Mouse (Mus musculus) mouse trophoblast stem cell (cell line): ENCODE results near the gene Kcnab2.

Experiments used
- in situ Hi-C, 2 experiments: fragments of 300-500 bp; cut with MseI, MboI; formaldehyde crosslinking; loops; 2 replicates in 1 of 2; 3 replicates in 1 of 2; pipeline ENCODE4 v1.15.1; 2025

Gene Kcnab2

DNA sequence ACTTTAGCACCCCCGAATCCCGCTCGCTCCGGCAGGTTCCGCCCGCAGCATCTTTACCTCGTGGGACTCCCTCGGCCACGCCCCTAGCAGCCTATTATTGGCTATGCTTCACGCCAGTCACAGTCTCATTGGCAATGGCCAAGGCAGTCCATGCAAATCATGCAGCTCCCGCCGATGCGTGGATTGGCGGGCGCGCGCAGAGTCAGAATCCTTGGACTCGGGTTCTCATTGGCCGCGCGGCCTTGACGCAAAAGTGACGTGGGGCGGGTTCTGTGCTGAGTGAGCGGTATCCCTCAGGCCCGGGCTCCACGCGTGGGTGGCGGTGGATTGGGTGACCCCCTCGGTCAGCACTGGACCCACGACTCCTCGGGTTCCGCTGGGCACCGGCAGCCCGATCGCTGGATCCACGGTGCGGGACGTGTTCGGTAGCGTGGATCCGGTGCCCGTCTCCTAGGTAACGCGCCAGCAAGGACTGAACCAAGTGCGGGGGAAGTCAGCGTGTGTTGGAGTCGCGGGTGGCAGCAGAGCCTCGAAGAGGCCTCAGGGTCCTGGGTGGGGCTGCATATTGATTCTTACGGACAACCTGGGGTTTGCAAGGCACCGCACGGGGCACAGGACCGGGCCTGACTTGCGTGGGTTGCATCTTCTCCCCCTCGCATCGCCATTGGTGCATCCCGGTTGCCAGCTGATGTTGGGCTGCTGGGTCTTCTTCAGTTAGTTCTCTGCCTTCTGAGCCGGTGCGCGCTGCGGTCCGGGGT is at the start of gene Kcnab2:
TSS of gene Kcnab2 (minus strand) at position 406 of the 758 bp plus-strand sequence.
- in situ Hi-C loops = no loop called here

DNA sequence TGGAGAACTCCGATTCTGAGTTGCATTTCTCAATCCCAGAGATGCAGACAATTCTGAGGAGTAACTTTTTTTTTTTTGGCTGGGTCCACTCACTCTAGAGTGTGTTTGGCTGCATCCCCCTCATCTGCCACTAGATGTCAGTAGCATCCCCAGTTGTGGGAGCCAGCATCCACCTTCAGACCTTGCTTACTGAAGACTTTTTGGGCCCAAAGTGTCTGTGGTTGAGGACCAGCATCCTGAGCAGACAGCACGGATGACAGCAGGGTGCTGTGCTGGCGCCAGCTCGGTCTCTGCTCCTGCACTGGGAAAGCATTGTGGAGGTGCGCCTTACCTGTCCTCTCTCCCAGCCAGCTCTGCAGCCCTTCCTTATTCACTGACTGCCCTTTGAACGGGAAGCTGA is 42.4 kb upstream of the Kcnab2 start:
- in situ Hi-C loops = no loop called here

DNA sequence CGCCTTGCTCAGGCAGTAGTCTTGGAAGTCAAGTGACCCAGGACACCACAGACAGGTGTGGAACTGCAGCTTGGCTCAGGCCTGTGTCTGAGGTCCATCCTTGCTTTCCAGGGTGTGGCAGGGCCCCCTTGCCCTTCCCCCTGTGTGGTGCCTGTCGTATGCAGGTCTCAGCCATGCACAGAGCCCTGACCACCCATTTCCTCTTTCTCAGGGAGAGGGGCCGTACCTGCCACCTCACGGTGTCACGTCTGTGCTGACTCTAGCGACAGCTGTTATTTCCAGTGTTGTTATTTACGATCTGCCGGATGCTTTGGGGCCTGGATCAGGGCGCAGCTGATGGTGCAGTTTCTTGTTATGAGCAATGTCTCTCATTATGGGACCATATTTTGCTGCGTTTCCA is 41.4 kb upstream of the Kcnab2 start:
- in situ Hi-C loops = no loop called here

DNA sequence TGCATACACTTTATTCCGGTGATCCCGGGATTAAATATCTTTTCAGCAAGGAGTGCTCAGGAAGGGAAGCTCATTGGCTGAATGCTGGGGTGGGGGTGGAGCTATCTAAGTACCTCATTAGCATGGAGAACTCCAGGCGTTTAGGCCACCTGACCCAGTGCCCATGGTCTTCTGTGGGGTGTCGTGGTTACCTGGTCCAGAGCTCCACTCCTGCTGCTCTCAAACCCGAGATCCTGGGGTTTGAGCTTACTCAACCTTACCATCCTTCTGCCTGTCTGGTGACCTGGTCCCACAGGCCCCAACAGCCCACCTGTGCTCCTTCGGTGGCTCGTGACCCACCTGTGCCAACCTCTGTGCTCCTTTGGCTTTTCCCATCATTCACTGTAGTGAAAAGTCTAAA is 37.2 kb upstream of the Kcnab2 start:
- in situ Hi-C loops = no loop called here

DNA sequence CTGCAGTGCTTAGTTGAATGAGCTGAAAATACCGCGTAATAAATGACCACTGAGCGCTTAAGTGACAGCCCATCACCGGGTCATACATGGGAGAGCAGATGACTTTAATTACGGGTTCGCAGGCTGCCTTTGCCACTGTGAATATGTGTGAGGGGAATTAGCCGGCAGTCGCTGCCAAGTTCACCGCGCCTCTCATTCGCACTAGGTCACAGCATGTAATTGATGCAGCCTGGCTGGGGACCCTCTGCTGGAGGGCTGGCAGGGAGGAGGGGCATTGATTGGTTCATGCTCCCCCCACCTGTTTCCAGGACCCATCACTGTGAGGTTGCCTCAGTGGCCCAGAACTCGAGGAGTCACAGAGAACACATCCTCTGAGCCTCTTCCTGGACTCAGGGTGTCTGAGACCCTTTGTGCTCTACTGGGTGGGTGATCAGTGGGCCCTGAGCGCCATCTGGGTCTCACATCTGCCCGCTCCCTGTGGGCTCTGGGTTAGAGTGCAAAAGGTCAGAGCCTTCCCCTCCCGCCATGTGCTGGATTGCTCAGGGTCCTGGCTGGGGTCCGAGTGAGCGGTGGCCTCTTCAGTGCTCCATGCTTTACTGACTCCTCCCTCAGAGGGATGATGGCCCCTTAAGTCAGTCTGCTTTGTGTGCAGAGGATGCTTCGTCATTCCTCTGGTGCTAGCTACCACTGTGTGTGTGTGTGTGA is 34.7 kb upstream of the Kcnab2 start:
- in situ Hi-C loops = no loop called here

DNA sequence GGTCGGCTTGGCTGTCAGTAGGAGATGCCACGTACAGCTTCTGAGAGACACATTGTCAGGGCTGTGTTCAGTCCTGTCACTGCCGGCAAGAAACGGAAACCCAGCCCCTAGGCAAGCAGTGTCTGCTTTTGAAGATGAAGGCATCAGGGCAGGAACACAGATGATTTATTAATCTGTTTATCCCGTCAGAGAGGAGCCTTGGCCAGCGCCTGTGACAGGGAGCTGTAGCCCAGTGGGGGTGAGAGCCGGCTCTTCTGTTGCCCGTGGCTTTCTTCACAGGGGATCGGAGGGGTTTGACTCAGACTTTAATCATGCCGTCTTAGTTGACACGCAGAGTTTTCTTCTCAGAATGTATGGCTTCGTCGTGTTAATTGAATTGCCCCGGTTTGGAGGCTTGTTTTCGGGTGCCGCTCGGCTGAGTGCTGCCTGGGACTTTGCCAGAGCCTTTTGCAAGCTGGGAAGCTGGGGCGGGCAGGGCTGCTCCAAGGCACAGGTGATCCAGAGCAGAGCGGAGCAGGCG is 16.7 kb upstream of the Kcnab2 start:
- in situ Hi-C loops = no loop called here

DNA sequence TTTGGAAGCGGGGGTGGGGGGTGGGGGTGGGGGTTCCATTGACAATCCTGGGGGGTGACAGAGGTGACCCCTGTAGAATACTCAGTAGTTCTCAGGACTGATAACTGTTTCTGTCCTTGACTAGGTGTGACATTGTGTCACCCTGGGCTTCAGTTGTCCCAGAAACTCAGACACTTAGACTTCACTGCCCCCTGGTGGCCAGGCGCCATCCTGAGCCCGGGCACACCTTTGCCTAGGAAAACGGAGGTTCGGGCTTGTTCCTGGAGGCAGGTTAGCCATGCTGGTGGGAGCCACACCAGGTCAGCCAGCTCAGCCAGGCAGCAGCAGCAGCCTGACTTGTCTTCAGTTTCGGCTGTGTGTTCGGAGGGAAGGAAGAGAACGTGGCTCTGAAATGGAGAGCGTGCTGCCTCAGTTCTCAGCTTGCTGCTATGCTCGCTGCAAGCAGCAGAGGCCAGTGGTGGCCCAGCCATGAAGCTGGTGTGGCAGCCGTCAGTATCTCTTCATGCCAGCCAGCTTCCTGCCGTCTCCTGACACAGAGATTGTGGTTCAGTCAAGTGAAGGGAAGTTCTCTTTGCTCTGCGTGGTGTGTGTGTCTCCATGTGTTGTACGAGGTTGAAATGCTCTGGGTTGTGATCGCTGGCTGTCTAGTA is 13.7 kb upstream of the Kcnab2 start:
- in situ Hi-C loops = no loop called here

DNA sequence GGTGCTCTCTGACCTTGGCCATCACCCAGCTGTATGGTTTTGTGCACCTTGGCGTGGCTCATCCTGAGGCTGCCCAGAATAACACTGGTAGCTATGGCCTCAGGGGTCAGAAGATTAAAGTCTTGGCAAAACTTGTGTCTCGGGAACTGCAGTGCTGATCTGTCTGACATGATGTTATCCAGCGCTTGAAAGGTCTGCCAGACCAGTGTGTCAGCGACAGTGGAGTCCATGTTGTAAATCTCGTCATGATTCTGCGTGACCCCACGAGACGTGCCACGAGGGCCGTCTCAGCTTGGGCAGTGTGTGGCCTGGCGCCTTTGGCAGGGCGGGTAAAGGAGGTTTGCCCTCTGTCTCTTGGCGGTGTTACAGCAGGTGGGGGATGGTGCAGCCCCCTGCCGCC is 12.6 kb upstream of the Kcnab2 start:
- in situ Hi-C loops = no loop called here

DNA sequence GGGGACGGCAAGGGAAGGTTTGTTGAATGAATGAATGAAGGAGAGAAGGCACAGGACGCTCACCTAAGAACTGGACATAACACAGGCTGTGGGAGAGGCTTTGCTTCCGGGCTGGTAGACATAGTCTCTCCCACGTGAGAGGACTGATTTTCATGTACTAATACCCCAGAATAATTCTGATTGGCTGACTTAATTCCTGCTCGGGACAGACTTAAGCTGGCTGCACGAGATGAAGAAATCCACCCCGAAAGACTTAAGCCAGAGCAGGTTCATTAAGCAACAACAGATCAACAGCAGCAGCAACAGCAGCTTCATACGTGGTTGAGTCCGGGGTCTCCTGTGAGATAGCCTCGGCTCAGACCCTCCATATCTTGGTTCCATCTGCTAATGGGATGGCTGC is 10.4 kb upstream of the Kcnab2 start:
- in situ Hi-C loops = no loop called here

DNA sequence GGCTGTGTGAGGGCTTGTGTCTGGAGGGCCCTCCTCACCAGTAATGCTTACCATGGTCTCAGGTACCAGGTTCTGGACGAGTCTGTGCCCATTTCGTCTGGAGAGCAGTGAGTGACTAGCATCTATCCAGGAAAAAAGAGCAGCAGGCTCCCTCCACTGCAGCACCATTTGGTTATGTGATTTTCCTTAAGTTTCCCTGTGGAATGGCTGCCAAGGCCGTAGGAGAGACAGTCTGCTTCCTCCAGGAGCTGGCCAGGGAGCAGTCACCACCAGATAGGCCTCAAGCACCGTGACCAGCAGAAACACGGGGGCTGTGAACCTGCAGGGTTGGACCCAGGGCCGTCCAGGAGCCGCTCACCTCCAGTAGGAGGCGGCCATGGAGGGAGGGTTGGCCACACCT is 2.8 kb upstream of the Kcnab2 start:
- in situ Hi-C loops = no loop called here

DNA sequence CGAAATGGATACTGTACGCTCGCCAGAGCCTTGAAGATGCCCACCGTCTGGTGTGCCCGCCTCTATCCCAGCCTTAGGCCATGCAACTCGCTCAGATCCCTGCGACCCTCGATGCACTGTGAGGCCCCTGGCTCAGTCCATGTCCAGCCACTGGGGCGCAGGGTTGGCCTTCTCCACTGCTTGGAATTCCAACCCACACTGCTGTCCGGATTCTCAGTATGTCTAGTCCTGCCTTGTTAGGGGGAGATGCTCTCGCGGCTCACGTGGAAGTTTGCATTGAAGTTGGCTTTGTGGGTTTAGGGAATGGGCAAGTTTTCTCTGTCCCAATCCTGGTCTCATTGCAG is 525 bp upstream of the Kcnab2 start:
- in situ Hi-C loops = no loop called here

DNA sequence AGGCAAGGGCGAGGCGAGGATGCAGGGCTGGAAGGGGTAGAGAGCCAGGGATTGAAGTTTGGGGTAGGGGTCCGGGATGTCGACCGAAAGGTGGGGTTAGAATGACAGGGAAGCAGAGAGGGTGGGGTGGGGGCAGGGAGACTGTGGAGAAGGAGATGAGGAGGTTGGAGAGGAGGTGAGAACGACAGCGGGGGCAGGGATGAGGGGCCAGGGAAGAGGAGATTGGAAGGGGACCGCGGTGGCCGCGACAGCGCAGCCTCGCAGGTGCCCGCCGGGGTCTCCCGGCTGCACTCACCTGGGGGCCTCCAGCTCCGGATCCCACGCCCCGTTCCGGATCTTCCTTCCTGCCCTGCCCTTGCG is 585 bp downstream of the Kcnab2 start:
- in situ Hi-C loops = no loop called here

DNA sequence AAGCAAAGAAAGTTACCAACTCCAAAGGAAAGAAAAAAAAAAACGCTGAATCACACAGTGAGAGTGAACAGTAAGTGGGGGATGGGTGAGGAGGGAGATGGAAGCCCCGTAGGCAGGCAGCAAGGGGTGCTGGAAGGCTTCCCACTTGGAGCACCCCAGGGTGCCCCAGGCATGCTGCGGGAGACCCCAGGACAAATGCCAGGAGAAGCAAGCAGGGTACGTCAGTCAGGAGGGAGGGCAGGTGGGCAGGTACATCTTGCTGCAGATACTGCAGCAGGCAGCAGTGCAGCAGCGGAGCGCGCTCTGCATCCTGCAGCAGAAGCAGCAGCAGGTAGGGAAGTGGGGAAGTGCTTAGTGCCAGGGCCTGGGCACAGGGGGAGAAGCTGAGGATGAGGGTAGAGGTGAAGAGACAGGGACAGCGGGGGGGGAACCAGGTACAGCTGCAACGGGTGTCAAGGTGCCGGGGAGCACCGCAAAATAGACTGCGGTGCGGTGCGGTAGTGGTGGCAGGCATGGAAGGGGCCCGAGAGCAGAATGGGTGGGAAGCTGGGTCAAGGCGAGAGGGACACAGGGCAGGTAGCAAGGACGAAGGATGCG is 1.1 kb downstream of the Kcnab2 start, which contains the start of gene Nphp4:
TSS of gene Nphp4 (plus strand) at position 280 of the 597 bp plus-strand sequence.
- in situ Hi-C loops = no loop called here

DNA sequence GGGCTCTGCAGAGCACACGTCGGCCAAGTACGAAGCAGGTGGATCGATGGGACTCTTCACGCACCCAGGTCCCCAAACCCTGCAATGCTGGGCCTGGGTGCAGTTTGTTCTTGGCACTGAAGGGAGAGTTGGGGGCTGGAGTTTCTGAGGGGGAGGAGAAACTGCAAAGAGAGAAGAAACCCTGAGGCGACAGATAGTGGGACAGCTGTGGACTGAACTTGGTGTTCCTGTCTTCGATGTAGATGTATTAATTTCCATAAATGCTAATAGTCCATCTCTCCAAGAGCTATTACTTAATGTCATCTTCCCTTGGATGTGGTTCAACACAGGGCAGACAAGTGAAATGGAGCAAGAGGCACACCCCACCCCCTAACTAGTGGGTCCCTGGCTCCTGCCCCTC is 1.7 kb downstream of the Kcnab2 start:
- in situ Hi-C loops = no loop called here

DNA sequence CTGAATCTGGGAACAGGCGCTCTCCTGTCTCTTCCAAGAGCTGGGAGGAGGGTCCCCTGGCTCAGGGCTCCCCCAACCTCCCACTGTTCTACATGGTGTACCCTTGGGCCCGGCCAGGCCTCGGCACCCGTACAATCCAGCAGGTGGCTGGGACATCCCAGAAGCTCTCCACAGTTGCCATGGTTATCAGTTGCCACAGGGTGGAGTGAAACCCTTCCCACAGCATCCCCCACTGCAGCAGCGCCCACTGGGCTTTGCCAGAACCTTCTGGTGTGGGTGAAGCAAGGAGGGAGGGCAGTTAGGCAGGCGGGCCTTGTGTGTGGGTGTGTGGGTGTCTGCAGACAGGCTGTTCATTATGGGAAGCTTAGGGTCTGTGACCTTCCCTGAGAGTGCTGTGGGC is 9.7 kb downstream of the Kcnab2 start:
- in situ Hi-C loops = no loop called here

DNA sequence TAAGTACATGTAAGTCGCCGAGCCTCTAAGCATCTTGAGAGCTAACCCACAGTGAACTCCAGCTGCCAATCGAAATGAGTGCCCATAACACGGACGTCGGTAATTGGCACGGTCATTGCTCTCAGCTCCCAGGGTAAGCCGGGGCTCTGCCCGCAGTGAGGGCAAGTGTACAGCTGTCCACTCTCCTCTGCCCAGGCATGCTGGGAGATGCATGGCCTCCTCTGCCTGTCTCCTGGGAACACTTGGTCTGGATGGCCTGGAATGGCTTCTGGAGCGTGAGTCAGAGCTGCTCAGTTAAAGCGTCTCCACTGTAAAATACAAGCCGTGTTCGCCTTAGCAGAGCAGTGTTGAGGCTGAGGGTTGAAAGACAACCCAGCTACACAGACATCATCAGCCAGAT is 11.1 kb downstream of the Kcnab2 start:
- in situ Hi-C loops = no loop called here

DNA sequence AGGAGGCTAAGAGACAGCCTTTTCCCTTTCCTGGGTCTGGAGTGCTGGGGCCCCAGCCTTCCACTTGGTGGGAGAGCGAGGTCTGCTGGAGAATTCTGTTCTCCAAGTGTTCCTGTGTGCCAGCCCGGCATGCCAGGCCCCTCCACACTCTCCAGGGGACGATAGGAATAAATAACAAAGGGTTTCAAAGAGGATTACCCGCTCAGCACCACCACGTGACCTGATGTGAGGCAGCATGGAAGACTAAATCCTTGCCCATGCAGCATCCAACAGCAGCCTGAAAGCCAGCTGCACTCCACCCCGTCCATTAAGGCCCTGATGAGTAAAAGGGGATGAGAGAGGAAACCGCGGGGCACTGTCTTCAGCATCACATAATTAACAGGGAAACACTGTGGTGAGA is 12.6 kb downstream of the Kcnab2 start:
- in situ Hi-C loops = no loop called here

DNA sequence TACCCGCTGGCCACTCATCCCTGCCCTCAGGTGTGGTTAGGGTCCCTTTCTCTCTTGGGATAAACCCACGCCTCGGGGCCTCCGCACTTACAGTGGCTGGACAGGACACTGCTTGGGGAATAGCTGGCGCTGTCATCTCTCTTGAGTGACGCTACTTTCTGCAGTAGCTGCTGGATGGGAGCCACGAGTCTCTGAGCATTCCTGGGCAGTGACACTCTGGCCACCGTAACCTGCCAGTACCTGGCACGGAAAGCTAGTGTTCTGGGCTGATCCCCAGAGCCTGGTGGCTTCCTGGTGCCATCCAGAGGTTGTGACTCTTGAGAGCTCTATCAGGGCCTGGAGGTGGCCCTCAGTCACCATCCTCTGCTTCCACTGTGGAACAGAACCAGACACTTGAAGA is 14.5 kb downstream of the Kcnab2 start:
- in situ Hi-C loops = no loop called here

DNA sequence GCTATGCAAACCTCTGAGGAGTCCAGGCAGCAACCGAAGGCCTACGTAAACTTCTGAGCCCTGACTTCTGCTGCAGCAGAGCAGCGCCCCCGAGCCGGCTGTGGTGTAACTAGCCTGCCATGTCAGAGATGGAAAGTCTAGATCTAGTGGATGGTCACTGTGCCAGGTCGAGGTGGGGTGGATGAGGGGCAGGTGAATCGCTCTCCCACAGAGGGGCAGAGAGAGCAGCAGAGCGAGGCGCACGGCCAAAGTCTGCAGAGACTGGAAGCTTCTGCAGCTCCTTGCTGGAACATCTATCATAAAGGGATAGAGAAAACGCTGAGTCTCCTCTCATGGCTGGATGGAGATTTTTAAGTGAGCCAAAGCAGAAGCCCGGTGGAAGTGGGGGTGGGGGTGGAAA is 15.2 kb downstream of the Kcnab2 start:
- in situ Hi-C loops = no loop called here

DNA sequence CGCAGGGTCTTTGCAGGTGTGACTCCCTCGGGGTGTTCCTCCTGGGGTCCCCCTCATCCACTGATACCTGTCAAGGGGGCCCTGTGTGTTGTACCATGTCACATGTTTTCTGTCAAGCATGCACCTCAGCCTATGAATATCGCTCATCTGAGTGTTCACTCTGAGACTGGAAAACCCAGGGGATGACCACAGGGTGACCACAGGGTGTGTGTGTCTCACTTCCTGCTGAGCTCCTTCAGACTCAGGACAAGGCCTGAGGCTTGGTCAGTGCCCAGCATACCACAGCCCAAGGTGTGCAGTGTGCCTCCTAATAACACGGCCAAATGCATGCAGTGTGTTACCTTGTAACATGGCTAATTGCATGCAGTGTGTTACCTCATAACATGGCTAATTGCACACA is 20.0 kb downstream of the Kcnab2 start:
- in situ Hi-C loops = no loop called here

DNA sequence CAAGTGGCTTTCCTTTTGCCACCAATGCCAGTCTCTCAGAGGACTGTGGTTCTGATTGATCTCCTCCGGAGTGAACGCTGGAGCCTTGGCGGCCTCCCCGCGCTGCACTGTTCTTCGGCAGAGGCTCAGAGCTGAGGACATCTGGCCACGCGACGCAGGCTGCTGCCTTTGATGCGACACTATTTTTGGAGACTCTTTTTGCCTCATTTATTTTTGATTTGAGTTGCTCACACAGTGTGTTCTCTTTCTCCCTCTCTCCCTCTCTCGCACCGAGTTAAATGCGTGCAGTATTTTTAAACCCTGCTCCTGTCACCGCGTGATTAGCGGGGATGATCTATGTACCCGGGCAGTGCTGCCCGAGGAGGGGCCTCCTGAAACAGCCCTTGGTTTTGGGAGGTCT is 21.1 kb downstream of the Kcnab2 start:
- in situ Hi-C loops = no loop called here

DNA sequence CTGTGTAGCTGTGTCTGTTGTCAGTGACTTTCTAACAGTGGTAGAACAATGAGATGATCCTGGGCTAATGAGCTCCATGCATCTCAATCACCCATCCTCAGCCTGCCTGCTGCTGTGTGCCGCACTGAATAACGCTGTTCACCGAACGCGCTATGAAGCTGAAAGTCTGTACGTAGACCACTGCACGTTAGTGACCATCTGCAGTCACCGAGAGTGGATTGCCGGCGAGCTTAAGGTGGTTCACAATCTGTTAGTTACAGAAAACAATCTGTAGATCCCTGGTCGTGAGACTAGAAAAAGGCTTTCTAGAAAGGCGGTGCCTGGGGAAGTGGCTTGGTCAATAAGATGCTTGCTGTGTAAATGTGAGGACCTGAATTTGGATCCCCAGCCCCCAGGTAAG is 23.5 kb downstream of the Kcnab2 start:
- in situ Hi-C loops = no loop called here

DNA sequence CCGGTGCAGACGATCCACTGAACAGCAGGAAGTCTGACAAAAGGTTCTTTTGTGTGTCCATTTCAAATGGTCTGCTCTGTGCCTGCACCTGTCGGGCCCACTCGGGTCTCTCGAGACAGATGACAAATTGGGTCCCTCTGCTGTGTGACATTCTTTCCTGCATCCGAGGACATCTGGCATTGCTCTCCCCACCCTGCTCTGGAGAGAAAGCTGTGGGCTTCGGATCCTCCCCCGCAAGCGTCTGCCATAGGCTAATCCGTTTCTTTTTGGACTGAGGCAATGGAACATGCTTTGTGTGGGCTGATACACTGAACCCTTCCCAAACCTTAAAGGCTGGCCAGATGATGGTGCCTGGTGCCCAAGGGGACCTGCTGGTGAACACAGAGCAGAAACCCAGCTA is 24.6 kb downstream of the Kcnab2 start:
- in situ Hi-C loops = no loop called here
